Mouse (Mus musculus): ENCODE data around the gene Wscd1. TPM values are rescaled to one million over a fixed set of nuclear protein-coding genes. Genes with fewer than 3 reads are reported as not detected.

Wscd1 gene
- polyA plus RNA-seq, 1 experiment from 2014 or later = 60.9 TPM

GRCm38 (mm10) chr11:71751174-71751611 lies 1.5 kb downstream of the Wscd1 start:
- Histone ChIP-seq H3K4me1 (replicated peaks; ENCODE audit: control insufficient read depth, insufficient read depth, low read length) (peaks cover 21% of the 10 kb centered on the region), H3K27me3 (ENCODE audit: control insufficient read depth, insufficient read depth, low read length) (no peaks in the 10 kb centered on the region)
- peak; percentile 73 for DNase-seq (ENCODE audit: low spot score)

DNA sequence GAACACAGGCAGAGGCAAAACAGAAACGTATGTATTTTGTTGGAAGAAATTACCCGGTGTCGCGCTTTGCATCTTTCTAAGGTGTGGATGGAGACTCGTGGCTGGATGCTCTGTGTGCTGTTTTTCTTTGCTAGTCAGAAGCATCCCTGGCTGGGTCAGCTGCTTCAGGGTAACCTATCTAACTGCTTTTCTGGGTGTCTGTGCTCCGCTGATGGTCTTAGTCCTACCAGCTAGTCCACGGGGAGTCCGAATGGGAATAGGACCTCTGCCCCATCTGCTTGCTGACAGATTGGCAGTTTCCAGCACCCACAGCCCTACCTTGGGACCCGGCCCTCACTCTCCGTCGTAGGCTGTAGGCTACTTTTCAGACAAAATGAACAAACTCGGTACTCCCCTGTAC lies 2.0 kb downstream of the Wscd1 start:
- Histone ChIP-seq H3K9me3 (ENCODE audit: control insufficient read depth, low read length) (no peaks in the 10 kb centered on the region), H3K27ac (ENCODE audit: low read depth, low read length) (no peak overlapping the region), H3K4me2 (ENCODE audit: low read depth, low read length, severe bottlenecking) (peak overlapping the region; percentile 94), H3K36me3 (ENCODE audit: control insufficient read depth, insufficient read depth, low read length) (no peaks in the 10 kb centered on the region), H3K27me3 (ENCODE audit: control insufficient read depth, insufficient read depth, low read length) (no peaks in the 10 kb centered on the region), H3K4me3 (ENCODE audit: low read depth, low read length) (peak overlapping the region; percentile 88), H3K9ac (ENCODE audit: low read length) (peak overlapping the region; percentile 86), H3K4me1 (replicated peaks; ENCODE audit: control insufficient read depth, insufficient read depth, low read length) (peaks cover 24% of the 10 kb centered on the region)
- DNase-seq (ENCODE audit: low spot score) = no peak
- 18% methylated on average over 12 of the region's 12 CpGs for WGBS
- ATAC-seq (replicated peaks; ENCODE audit: low FRiP score) = no peak

More at GRCm38 (mm10) chr11:71751174-71751611, 1.5 kb downstream of the Wscd1 start:
- peak; percentile 40 for ATAC-seq (replicated peaks; ENCODE audit: low FRiP score)
- Histone ChIP-seq H3K4me2 (ENCODE audit: low read depth, low read length, severe bottlenecking) (peak overlapping the region; percentile 94), H3K36me3 (ENCODE audit: control insufficient read depth, insufficient read depth, low read length) (no peaks in the 10 kb centered on the region), H3K9ac (ENCODE audit: low read length) (peak overlapping the region; percentile 86), H3K27ac (ENCODE audit: low read depth, low read length) (0 out of 2 replicates have a peak overlapping the region, but pooled peaks have one; percentile 53), H3K9me3 (ENCODE audit: control insufficient read depth, low read length) (no peaks in the 10 kb centered on the region), H3K4me3 (ENCODE audit: low read depth, low read length) (peak overlapping the region; percentile 88)
- WGBS = under 1% methylated on average over 41 of the region's 41 CpGs

DNA sequence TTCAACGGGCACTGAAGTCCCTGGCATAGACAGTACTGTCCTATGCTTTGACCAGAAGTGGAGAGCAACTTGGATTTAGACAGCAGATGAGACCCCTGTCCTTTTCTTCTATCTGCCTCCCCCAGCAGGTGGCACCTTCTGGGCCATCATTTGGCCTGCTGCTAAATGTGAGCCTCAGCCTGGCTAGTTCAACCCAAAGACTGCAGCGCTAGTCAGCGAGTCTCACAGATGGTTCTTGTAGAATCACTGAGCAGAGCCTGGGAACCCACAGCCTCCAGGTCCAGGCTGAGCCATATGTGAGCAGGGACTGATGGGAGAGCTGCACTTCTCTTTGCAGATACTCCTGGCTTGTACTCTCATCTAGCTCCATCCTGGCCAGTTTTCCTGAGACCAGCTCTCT lies 2.9 kb downstream of the Wscd1 start:
- H3K4me1 ChIP-seq (replicated peaks; ENCODE audit: control insufficient read depth, insufficient read depth, low read length) = peaks cover 25% of the 10 kb centered on the region
- H3K4me3 ChIP-seq (ENCODE audit: low read depth, low read length) = peak overlapping the region; percentile 88; the same call in 1 of the 2 replicates
- 72% methylated on average over 3 of the region's 3 CpGs for WGBS
- H3K27ac ChIP-seq (ENCODE audit: low read depth, low read length) = no peak overlapping the region
- H3K9me3 ChIP-seq (ENCODE audit: control insufficient read depth, low read length) = no peaks in the 10 kb centered on the region
- DNase-seq (ENCODE audit: low spot score) (no peak), ATAC-seq (replicated peaks; ENCODE audit: low FRiP score) (no peak)
- no peaks in the 10 kb centered on the region for H3K27me3 ChIP-seq (ENCODE audit: control insufficient read depth, insufficient read depth, low read length)
- no peak overlapping the region for H3K9ac ChIP-seq (ENCODE audit: low read length)
- H3K36me3 ChIP-seq (ENCODE audit: control insufficient read depth, insufficient read depth, low read length) = no peaks in the 10 kb centered on the region
- peak overlapping the region; percentile 94 for H3K4me2 ChIP-seq (ENCODE audit: low read depth, low read length, severe bottlenecking)

DNA sequence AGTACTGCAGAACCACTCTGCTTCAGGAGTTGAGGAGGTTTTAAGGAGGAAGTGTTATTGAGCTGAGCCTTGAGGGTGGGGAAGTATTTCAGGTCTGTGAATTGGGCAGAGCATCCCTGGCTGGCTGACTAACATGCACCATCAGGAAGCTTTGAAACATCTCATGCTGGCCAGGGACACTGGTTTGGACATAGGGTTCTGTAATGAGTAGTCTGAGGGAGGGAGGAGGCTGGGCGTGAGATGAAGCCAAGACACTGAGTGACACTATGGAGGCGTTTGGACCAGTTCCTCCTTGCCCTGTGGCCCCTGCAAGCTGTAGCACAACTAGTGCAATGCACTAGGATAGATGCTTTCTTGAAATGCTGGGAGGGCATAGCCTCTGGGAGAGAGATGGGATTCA lies 5.4 kb downstream of the Wscd1 start:
- Histone ChIP-seq H3K27ac (ENCODE audit: low read depth, low read length) (no peak overlapping the region), H3K36me3 (ENCODE audit: control insufficient read depth, insufficient read depth, low read length) (no peaks in the 10 kb centered on the region), H3K4me2 (ENCODE audit: low read depth, low read length, severe bottlenecking) (no peak overlapping the region), H3K9me3 (ENCODE audit: control insufficient read depth, low read length) (no peaks in the 10 kb centered on the region), H3K4me3 (ENCODE audit: low read depth, low read length) (no peak overlapping the region), H3K4me1 (replicated peaks; ENCODE audit: control insufficient read depth, insufficient read depth, low read length) (peaks cover 41% of the 10 kb centered on the region), H3K9ac (ENCODE audit: low read length) (no peak overlapping the region; the same call in 1 of the 2 replicates), H3K27me3 (ENCODE audit: control insufficient read depth, insufficient read depth, low read length) (no peaks in the 10 kb centered on the region)
- 73% methylated on average over 2 of the region's 2 CpGs for WGBS
- DNase-seq (ENCODE audit: low spot score) (no peak), ATAC-seq (replicated peaks; ENCODE audit: low FRiP score) (no peak)

- Histone ChIP-seq H3K4me2 (ENCODE audit: low read depth, low read length, severe bottlenecking) (no peak overlapping the region), H3K4me1 (replicated peaks; ENCODE audit: control insufficient read depth, insufficient read depth, low read length) (peaks cover 38% of the 10 kb centered on the region), H3K27me3 (ENCODE audit: control insufficient read depth, insufficient read depth, low read length) (no peaks in the 10 kb centered on the region), H3K36me3 (ENCODE audit: control insufficient read depth, insufficient read depth, low read length) (no peaks in the 10 kb centered on the region), H3K27ac (ENCODE audit: low read depth, low read length) (peak overlapping the region; percentile 53; the same call in 1 of the 2 replicates), H3K9me3 (ENCODE audit: control insufficient read depth, low read length) (no peaks in the 10 kb centered on the region), H3K9ac (ENCODE audit: low read length) (no peak overlapping the region), H3K4me3 (ENCODE audit: low read depth, low read length) (no peak overlapping the region)
- WGBS = 57% methylated on average over 3 of the region's 3 CpGs
- DNase-seq (ENCODE audit: low spot score) = no peak
- no peak for ATAC-seq (replicated peaks; ENCODE audit: low FRiP score)
These were observed 6.6 kb downstream of the Wscd1 start for GRCm38 (mm10) chr11:71756325-71756724.

- Histone ChIP-seq H3K4me3 (ENCODE audit: low read depth, low read length) (no peak overlapping the region), H3K27me3 (ENCODE audit: control insufficient read depth, insufficient read depth, low read length) (no peaks in the 10 kb centered on the region), H3K36me3 (ENCODE audit: control insufficient read depth, insufficient read depth, low read length) (no peaks in the 10 kb centered on the region; the same call in 1 of the 2 replicates), H3K4me1 (replicated peaks; ENCODE audit: control insufficient read depth, insufficient read depth, low read length) (peaks cover 40% of the 10 kb centered on the region), H3K9me3 (ENCODE audit: control insufficient read depth, low read length) (no peaks in the 10 kb centered on the region), H3K27ac (ENCODE audit: low read depth, low read length) (peak overlapping the region; percentile 96), H3K9ac (ENCODE audit: low read length) (peak overlapping the region; percentile 47), H3K4me2 (ENCODE audit: low read depth, low read length, severe bottlenecking) (peak overlapping the region; percentile 32)
- ATAC-seq (replicated peaks; ENCODE audit: low FRiP score) (peak; percentile 88), DNase-seq (ENCODE audit: low spot score) (peak; percentile 86)
- 11% methylated on average over 21 of the region's 21 CpGs for WGBS
These were observed 8.7 kb downstream of the Wscd1 start for GRCm38 (mm10) chr11:71758211-71759110.

GRCm38 (mm10) chr11:71760991-71761390 lies 11.3 kb downstream of the Wscd1 start:
- H3K4me3 ChIP-seq (ENCODE audit: low read depth, low read length) = no peak overlapping the region
- WGBS = 84% methylated on average over 9 of the region's 9 CpGs
- ATAC-seq (replicated peaks; ENCODE audit: low FRiP score) = no peak
- H3K4me2 ChIP-seq (ENCODE audit: low read depth, low read length, severe bottlenecking) = no peak overlapping the region
- H3K27me3 ChIP-seq (ENCODE audit: control insufficient read depth, insufficient read depth, low read length) = no peaks in the 10 kb centered on the region
- H3K27ac ChIP-seq (ENCODE audit: low read depth, low read length) = no peak overlapping the region
- H3K9me3 ChIP-seq (ENCODE audit: control insufficient read depth, low read length) = no peaks in the 10 kb centered on the region
- DNase-seq (ENCODE audit: low spot score) = no peak
- H3K4me1 ChIP-seq (replicated peaks; ENCODE audit: control insufficient read depth, insufficient read depth, low read length) = peaks cover 34% of the 10 kb centered on the region
- no peaks in the 10 kb centered on the region; the same call in 1 of the 2 replicates for H3K36me3 ChIP-seq (ENCODE audit: control insufficient read depth, insufficient read depth, low read length)
- no peak overlapping the region for H3K9ac ChIP-seq (ENCODE audit: low read length)

- Histone ChIP-seq H3K4me2 (ENCODE audit: low read depth, low read length, severe bottlenecking) (no peak overlapping the region), H3K4me3 (ENCODE audit: low read depth, low read length) (no peak overlapping the region), H3K27me3 (ENCODE audit: control insufficient read depth, insufficient read depth, low read length) (no peaks in the 10 kb centered on the region), H3K9ac (ENCODE audit: low read length) (no peak overlapping the region; the same call in 1 of the 2 replicates), H3K9me3 (ENCODE audit: control insufficient read depth, low read length) (no peaks in the 10 kb centered on the region), H3K36me3 (ENCODE audit: control insufficient read depth, insufficient read depth, low read length) (no peaks in the 10 kb centered on the region; the same call in 1 of the 2 replicates), H3K27ac (ENCODE audit: low read depth, low read length) (peak overlapping the region; percentile 68; the same call in 1 of the 2 replicates), H3K4me1 (replicated peaks; ENCODE audit: control insufficient read depth, insufficient read depth, low read length) (peaks cover 22% of the 10 kb centered on the region)
- WGBS = 24% methylated on average over 5 of the region's 5 CpGs
- DNase-seq (ENCODE audit: low spot score) (no peak), ATAC-seq (replicated peaks; ENCODE audit: low FRiP score) (no peak)
These were observed 13.4 kb downstream of the Wscd1 start for GRCm38 (mm10) chr11:71763154-71763553.
